Mouse (Mus musculus) adrenal gland (tissue): ENCODE measurements around the gene Timm13.

Experiments used
- intact Hi-C: fragments of 180-260 bp; cut with DNase I; formaldehyde crosslinking; loops from one replicate; pipeline ENCODE4 v1.15.1; 2025
- long read RNA-seq, 2 experiments: library from polyadenylated mRNA; unstranded; transcript quantifications; one replicate each; pipeline ENCODE4 v2.0.0; 2020; ENCODE audit warnings: borderline replicate concordance in 1 of 2; ENCODE audit not compliant: insufficient replicate concordance in 1 of 2

Timm13 gene
- long read RNA-seq, experiment 1, transcript Timm13-201 (3 exons, 1,225 nt), result major isoform, 244 of 262 reads
- long read RNA-seq, experiment 1, partial matches to known transcripts, result 0 of 262 reads
- long read RNA-seq, experiment 1, other reads (novel, unspliced or antisense), result 10 of 262 reads
- long read RNA-seq, experiment 2, transcript Timm13-201 (3 exons, 1,225 nt), result major isoform, 302 of 312 reads
- long read RNA-seq, experiment 2, partial matches to known transcripts, result 0 of 312 reads
- long read RNA-seq, experiment 2, other reads (novel, unspliced or antisense), result 7 of 312 reads

GRCm38 (mm10) chr10:80900318-80901247 lies at the start of gene Timm13:
TSS of gene Timm13 (minus strand) at chr10:80900969.
- intact Hi-C loops, result no loop called here

- intact Hi-C loops, result no loop called here
These were observed 49.5 kb upstream of the Timm13 start for GRCm38 (mm10) chr10:80950314-80950713.

- intact Hi-C loops, result no loop called here
These were observed 48.3 kb upstream of the Timm13 start for GRCm38 (mm10) chr10:80949081-80949480.

GRCm38 (mm10) chr10:80948570-80948969 lies 47.8 kb upstream of the Timm13 start:
- intact Hi-C loops, result no loop called here

- intact Hi-C loops, result no loop called here
These were observed 47.0 kb upstream of the Timm13 start for GRCm38 (mm10) chr10:80947802-80948201.

GRCm38 (mm10) chr10:80946684-80947437 lies 46.1 kb upstream of the Timm13 start:
- intact Hi-C loops, result no loop called here

GRCm38 (mm10) chr10:80944231-80944630 lies 43.5 kb upstream of the Timm13 start:
- intact Hi-C loops, result no loop called here

- intact Hi-C loops, result no loop called here
These were observed 42.9 kb upstream of the Timm13 start for GRCm38 (mm10) chr10:80943701-80944100.

GRCm38 (mm10) chr10:80942919-80943318 lies 42.1 kb upstream of the Timm13 start:
- intact Hi-C loops, result no loop called here

- intact Hi-C loops, result no loop called here
These were observed 40.2 kb upstream of the Timm13 start for GRCm38 (mm10) chr10:80940988-80941347.

- intact Hi-C loops, result no loop called here
These were observed 39.7 kb upstream of the Timm13 start for GRCm38 (mm10) chr10:80940320-80940987.

GRCm38 (mm10) chr10:80939671-80940070 lies 38.9 kb upstream of the Timm13 start:
- intact Hi-C loops, result no loop called here

GRCm38 (mm10) chr10:80938831-80939550 lies 38.2 kb upstream of the Timm13 start:
- intact Hi-C loops, result no loop called here

- intact Hi-C loops, result no loop called here
These were observed 36.9 kb upstream of the Timm13 start for GRCm38 (mm10) chr10:80937646-80938045.

- intact Hi-C loops, result no loop called here
These were observed 36.0 kb upstream of the Timm13 start for GRCm38 (mm10) chr10:80936810-80937164.

- intact Hi-C loops, result no loop called here
These were observed 35.5 kb upstream of the Timm13 start for GRCm38 (mm10) chr10:80936135-80936809.

GRCm38 (mm10) chr10:80935698-80936097 lies 34.9 kb upstream of the Timm13 start:
- intact Hi-C loops, result no loop called here

GRCm38 (mm10) chr10:80935241-80935640 lies 34.5 kb upstream of the Timm13 start:
- intact Hi-C loops, result no loop called here

- intact Hi-C loops, result no loop called here
These were observed 33.6 kb upstream of the Timm13 start for GRCm38 (mm10) chr10:80934136-80934985.
